ENCODE assay signal across 13 mouse cellular contexts in genomic region chr1:92976141-92976566, GRCm38 (mm10). TPM values are rescaled to one million over a fixed set of nuclear protein-coding genes. Genes with fewer than 3 reads are reported as not detected.
DNase-seq lines count a peak whose midpoint lies in the region; ATAC-seq and TF ChIP-seq lines count a peak whose summit lies in the region.
"Had no signal": no experiment of that assay in that cellular context is flagged by ENCODE, and none has a peak within 500 bp of the region (broad histone marks: within the 10 kb centered on the region; RNA-seq: fewer than 3 reads in every experiment).

No protein-coding gene starts in this region.

- no peak overlapping the region for H3K4me2 ChIP-seq in kidney, embryonic 14.5 days (replicated peaks; ENCODE audit: low read depth, low read length)
- no peak overlapping the region for H3K4me2 ChIP-seq in heart, embryonic 15.5 days

- no peaks in the 10 kb centered on the region for H3K27me3 ChIP-seq in kidney, adult 2 months (replicated peaks; ENCODE audit: control insufficient read depth, insufficient read depth, low read length)
- no peaks in the 10 kb centered on the region for H3K27me3 ChIP-seq in kidney, embryonic 14.5 days (ENCODE audit: control insufficient read depth, insufficient read depth, low read length)
- 0 out of 2 replicates have a peak, but pooled peaks cover 4% of the 10 kb centered on the region for H3K27me3 ChIP-seq in heart, embryonic 15.5 days

- no peaks in the 10 kb centered on the region for H3K4me1 ChIP-seq in kidney, adult 2 months (ENCODE audit: control insufficient read depth, insufficient read depth, low read length)
- no peaks in the 10 kb centered on the region for H3K4me1 ChIP-seq in kidney, embryonic 14.5 days (ENCODE audit: control insufficient read depth, insufficient read depth, low read length)
- H3K4me1 ChIP-seq in heart, embryonic 15.5 days (replicated peaks): peaks cover 44% of the 10 kb centered on the region

- H3K4me3 ChIP-seq in kidney, adult 2 months (ENCODE audit: insufficient read depth, low read depth, low read length): no peak overlapping the region
- H3K4me3 ChIP-seq in kidney, embryonic 14.5 days (ENCODE audit: low read length): no peak overlapping the region
- H3K4me3 ChIP-seq in heart, embryonic 15.5 days: no peak overlapping the region
- H3K4me3 ChIP-seq: erythroblast, embryonic 14.5 days had no signal

- WGBS in kidney, adult 2 months: 56% methylated on average over 6 of the region's 6 CpGs
- 44% methylated on average over 6 of the region's 6 CpGs for WGBS in kidney, embryonic 14.5 days
- 24% methylated on average over 6 of the region's 6 CpGs for WGBS in heart, embryonic 15.5 days

- peak; percentile 38 for DNase-seq in kidney, adult 2 months
- peak; percentile 23 for DNase-seq in brain, adult 2 months (ENCODE audit: low read depth, low spot score)
- peak; percentile 53 for DNase-seq in lung, postnatal 36 days
- no peak for DNase-seq in cerebellum, adult 9-11 months
- no peak for DNase-seq in cerebellum, adult 11 months
- no peak for DNase-seq in left cerebral cortex, adult 9 months (ENCODE audit: low spot score in 2 of 2)
- DNase-seq: cerebellum, adult 8-10 months; gastrocnemius, postnatal 14 days; left cerebral cortex, postnatal 4 days had no signal

- no peaks in the 10 kb centered on the region for H3K9me3 ChIP-seq in kidney, embryonic 14.5 days (ENCODE audit: control insufficient read depth, low read length)
- H3K9me3 ChIP-seq in heart, embryonic 15.5 days (replicated peaks): no peaks in the 10 kb centered on the region

- H3K36me3 ChIP-seq in kidney, adult 2 months (ENCODE audit: control insufficient read depth, insufficient read depth, low read length): no peaks in the 10 kb centered on the region
- H3K36me3 ChIP-seq in kidney, embryonic 14.5 days (ENCODE audit: control insufficient read depth, insufficient read depth, low read length): no peaks in the 10 kb centered on the region
- no peaks in the 10 kb centered on the region for H3K36me3 ChIP-seq in heart, embryonic 15.5 days

- no peak for TF ChIP-seq POLR2A in kidney, adult 2 months (IDR thresholded peaks at IDR 0.05; ENCODE audit: low read depth, low read length)

- no peak overlapping the region for H3K27ac ChIP-seq in kidney, adult 2 months (ENCODE audit: insufficient read depth, low read depth, low read length)
- no peak overlapping the region for H3K27ac ChIP-seq in kidney, embryonic 14.5 days (ENCODE audit: low read depth, low read length)
- no peak overlapping the region for H3K27ac ChIP-seq in heart, embryonic 15.5 days
- H3K27ac ChIP-seq: kidney, postnatal 0 days had no signal

- H3K9ac ChIP-seq in kidney, embryonic 14.5 days (ENCODE audit: low read depth, low read length): no peak overlapping the region
- no peak overlapping the region for H3K9ac ChIP-seq in heart, embryonic 15.5 days

- no peak for TF ChIP-seq CTCF in kidney, adult 2 months (conservative IDR thresholded peaks at IDR 0.05; ENCODE audit: insufficient read depth, insufficient read length, low read depth, low read length)

- no peak for ATAC-seq in kidney, embryonic 14.5 days (ENCODE audit: low FRiP score, low TSS enrichment)
- ATAC-seq in heart, embryonic 15.5 days (replicated peaks; ENCODE audit: insufficient number of reproducible peaks, insufficient read depth, low FRiP score, low read depth): peak; percentile 24; the same call in 1 of the 2 replicates

RNA-seq across cellular contexts. Expression of gene Gpr35, which starts 25.5 kb away (rescaled TPM):
- polyA plus RNA-seq in kidney, adult 2 months (2012; rRNA removed): 1.3 and 1.9 TPM in 2 replicates
- polyA plus RNA-seq in kidney, embryonic 14.5 days (2014; fragmentation: Nextera tagmentation; extraction: Ambion mirVana): 0.16 and 0.45 TPM in 2 replicates
- 0.43 and 0.94 TPM in 2 replicates for polyA plus RNA-seq in heart, embryonic 15.5 days (2015; fragmentation: Nextera tagmentation; extraction: Ambion mirVana)

RNA-seq across cellular contexts. Expression of gene Aqp12, which starts 30.0 kb away (rescaled TPM):
- polyA plus RNA-seq in kidney, adult 2 months (2012; rRNA removed): not detected in 2 replicates
- polyA plus RNA-seq in kidney, embryonic 14.5 days (2014; fragmentation: Nextera tagmentation; extraction: Ambion mirVana): not detected in 2 replicates
- polyA plus RNA-seq in heart, embryonic 15.5 days (2015; fragmentation: Nextera tagmentation; extraction: Ambion mirVana): not detected in 2 replicates
- polyA plus RNA-seq: erythroblast, embryonic 14.5 days; kidney, postnatal 0 days had no signal

RNA-seq across cellular contexts. Expression of gene Capn10, which starts 42.0 kb away (rescaled TPM):
- polyA plus RNA-seq in kidney, adult 2 months (2012; rRNA removed): 38.9 and 46.2 TPM in 2 replicates
- 24.9 and 28.7 TPM in 2 replicates for polyA plus RNA-seq in kidney, embryonic 14.5 days (2014; fragmentation: Nextera tagmentation; extraction: Ambion mirVana)
- 21.7 and 23.6 TPM in 2 replicates for polyA plus RNA-seq in heart, embryonic 15.5 days (2015; fragmentation: Nextera tagmentation; extraction: Ambion mirVana)

Comparison
In these comparisons a context has a peak if more than half of its experiments do, and no peak if none do; other contexts are left out.
1. DNase-seq: peak in kidney, adult 2 months (single experiment), brain, adult 2 months (single experiment) and lung, postnatal 36 days (single experiment); none in cerebellum, adult 9-11 months (single experiment), cerebellum, adult 11 months (single experiment) and left cerebral cortex, adult 9 months (0 of 2).